Mouse (Mus musculus): ENCODE measurements at regions not wholly inside any gene's neighbourhood (a gene's known extent, or its start where the extent isn't known, plus 50 kb on each side); places are given as distances from the start of the nearest gene placed in this dataset.

DNA sequence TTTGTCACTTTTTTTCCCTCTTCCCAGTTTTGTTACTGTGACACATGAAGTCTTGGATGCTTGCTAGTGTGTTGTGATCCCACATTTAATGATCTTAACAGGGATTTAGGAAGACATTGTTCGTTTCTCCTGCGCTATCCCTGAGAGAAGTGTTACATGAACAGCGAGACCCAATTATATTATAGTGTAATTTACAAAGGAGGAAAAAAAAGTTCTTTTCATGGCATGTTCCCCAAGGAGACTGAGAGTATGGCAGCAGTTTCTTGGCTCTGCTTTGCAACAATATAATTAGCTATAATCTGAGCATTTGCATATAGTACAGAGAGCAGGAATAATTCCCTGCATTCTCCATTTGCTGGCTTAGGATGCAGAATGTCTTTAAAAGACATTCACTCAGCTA is 168.6 kb downstream of the Insc start:
- no peak for DNase-seq (ENCODE audit: low spot score)

DNA sequence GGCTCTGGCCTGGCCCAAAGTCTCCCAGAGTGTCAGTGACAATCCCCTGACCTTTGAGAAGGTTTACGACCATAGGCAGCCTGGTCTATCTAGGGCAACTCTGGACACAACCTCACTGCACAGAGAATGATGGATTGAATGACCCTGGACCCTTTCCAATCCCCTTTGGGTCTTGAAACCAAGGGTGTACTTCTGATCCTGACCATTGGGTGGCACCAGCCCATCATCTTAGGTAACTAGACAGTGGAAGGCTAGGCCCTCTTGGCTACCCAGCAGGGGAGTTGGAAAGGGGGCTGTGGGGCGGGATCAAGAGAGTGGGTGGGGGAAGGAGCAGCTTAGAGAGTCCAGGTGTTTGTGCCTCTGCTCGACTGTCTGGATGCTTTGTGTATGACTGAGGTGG is 178.7 kb downstream of the Insc start:
- DNase-seq (ENCODE audit: low spot score): peak; percentile 88

DNA sequence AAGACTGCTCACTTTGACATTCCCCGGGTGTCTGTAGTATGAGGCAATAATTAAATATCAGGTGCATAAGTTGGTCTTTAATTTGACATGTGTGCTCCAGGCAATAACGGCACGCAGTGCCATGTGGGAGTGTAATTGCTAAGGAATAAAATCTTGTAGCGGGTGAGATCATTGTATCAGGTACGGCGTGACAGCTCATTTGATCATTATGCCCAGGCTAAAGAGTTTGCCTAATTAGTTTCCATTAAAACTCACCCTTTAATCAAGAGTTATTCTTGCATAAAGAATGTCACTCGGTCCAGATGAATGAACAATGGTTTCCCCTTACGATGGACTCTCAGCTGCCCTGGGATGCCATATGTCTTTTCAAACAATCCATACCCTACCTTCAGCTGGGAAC is 190.4 kb downstream of the Insc start:
- DNase-seq (ENCODE audit: low spot score): no peak

DNA sequence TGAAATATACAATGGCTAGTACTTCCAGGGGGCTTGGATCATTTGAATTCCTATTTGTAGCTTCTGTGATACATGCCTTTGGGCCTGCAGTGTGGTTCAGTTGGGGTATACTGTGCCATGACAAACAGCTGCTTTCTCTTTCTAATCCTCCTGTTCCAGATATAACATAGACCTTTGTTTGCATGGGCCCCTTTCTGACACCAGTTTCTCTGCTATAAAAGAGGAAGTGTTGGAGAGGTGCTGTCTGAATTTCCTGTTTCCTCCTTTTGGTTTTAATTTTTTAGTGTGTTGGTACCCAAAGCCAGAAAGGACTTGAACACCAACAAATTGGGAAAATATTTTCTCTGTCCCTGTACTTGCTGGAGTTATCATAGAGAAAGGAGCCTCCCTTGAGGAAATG is 207.3 kb downstream of the Insc start:
- no peak for DNase-seq (ENCODE audit: low spot score)

DNA sequence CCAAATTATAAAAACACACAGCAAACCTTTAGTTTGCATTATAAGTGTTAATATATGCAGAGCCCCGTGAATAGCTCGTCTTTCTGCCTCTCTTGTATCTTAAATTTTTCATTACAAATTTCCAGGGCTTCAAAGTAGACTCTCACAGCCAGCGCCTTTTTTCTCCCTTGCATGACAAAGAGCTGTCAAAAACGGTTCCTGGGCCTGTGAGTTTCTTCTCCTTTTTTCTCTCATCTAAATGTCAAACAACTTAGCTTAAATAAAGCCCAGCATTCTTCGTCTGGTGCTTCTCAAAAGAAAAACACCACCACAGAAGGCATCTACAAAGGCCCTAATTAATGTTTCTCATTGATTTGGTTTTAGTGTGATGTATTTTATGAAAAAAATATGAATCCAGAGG is 219.7 kb downstream of the Insc start:
- no peak for DNase-seq (ENCODE audit: low spot score)

DNA sequence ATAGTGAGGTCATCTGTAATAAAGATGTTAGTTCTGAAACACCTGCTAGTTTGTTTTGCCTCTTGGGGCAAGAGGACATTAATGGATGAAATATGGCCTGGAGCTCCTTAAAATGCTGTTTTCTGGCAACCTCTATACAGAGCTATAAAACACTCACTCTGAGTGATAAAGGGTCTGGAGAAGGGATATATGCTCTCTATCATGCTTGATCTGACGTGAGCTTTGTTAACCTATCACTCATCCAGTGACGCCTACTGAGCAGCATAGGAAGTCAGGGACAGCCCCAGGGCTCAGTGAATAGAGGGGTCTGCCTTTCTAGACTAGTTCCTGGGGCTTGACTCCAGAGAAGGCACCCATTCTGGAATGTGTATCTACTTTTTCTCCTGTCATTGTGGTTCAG is 222.4 kb downstream of the Insc start:
- no peak for DNase-seq (ENCODE audit: low spot score)

DNA sequence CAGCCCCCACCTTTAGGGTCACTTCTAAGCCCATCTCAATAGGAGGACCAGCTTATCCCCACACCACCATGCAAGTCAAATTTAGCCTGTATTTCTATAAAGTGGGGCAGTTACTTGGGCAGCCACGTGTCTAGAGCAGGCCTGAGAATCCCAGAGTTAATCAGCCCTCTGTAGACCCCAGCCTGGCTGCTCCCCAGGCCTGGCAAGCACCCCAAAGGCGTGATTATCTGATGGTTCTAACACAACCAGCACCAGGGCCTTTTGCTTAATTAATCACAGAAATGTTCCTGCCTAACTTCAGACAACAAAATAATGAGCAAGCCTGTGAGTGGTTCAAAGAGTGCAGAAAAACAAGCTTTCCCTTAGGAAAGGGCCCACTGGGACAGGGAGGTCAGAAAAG is 243.0 kb downstream of the Insc start:
- no peak for DNase-seq (ENCODE audit: low spot score)

DNA sequence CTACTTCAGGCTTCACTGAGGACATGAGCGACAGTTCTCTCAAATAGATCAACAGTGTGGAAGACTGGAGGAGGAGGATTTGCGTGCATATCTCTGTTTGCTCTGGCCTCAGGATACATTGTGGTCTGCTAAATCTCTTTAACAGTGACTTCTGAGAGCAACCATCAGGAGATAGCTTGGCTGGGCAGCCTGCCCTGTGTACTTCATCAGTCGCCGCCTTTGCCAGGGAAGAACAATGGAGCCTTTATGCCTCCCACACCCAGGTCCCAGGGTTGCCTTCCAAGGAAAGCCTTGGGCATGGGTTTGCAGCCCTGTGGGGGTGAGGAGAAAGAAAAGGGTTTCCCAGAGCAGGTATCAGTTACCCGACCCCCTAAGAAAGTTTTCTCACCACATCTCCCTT is 247.8 kb downstream of the Insc start:
- no peak for DNase-seq (ENCODE audit: low spot score)

DNA sequence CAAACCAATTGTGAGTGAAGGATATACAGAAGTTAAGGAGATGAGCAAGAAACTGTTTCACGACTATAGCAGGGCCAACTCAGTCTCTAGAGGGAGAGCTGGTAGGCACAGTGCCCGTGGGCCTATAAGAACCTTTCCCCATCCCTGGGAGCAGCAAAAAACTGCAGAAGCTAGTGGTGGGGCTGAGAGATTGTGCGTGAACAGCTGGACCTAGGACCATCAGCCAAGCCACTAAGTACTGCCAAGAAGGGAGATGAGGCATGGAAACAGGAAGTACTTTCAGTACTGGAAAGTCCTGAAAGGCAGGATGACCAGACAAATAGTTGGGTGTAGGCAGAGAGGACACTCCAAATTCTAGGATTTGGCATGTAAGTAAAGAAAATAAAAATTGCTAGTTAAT is 248.9 kb downstream of the Insc start:
- no peak for DNase-seq (ENCODE audit: low spot score)

DNA sequence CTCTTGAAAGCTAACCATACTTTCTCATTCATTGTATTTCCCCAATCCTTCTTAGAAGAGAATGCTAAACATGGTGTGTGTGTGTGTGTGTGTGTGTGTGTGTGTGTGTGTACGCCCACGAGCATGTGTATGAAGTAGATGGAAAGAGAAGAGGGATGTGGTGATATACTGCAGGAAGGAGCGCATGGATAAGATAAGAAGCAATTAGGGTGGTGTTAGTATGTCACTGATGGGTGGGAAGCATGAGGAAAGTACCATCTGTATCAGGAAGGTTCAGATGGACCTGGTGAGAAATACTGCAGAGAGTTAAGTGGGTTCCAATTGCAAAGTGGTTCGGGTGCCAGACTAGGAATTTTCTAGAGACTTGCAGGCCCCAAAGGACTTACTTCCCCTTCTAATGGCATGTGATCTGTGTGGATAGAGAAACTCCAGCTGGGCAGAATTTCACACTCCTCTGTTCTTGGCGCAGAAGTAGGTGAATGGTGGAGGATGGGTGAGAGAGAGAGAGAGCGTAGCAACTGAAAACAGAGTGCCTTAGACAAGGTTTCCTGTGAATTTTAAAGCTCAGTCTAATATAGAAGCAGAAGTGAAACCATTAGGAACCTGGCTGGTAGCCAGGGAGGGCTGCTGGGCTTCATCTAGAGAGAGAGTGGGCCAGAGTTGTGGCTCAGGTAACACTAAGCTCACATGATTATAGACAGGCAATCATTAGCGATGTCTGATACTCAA is 257.5 kb downstream of the Insc start:
- DNase-seq (ENCODE audit: low spot score): no peak

DNA sequence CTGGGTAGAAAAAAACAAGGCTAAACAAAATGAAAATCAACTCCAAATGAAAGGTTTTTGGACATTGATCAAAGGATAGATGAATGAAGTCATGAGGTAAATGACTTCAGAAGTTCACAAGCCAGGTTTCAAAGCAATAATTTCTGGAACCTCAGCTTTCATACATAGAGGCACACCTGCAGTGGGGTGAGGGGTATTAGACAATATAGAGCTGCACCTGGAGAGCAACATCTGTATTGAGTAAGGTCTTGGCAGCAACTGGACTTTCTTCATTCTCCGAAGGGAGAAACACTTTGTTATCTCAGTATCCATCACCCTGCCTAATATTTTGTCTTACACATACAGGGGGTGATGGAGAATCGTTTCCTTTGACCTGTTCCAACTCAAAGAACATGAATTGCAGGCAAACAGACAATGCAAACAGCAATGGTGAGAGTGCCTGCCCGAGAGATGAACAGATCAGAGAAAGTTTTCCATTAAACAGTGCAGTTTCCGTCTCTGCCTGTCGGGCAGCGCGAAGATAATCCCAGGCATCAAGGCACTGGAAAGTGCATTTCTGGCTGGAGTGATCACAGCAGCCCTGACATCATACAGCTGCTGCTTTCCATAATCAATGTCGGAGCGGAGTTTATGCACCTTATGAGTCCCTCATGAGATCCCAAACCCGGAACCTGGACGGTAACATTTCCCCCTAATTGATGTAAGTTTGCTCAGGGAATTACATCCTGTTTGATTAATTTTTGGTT is 270.9 kb downstream of the Insc start:
- peak; percentile 6 for DNase-seq (ENCODE audit: low spot score)

DNA sequence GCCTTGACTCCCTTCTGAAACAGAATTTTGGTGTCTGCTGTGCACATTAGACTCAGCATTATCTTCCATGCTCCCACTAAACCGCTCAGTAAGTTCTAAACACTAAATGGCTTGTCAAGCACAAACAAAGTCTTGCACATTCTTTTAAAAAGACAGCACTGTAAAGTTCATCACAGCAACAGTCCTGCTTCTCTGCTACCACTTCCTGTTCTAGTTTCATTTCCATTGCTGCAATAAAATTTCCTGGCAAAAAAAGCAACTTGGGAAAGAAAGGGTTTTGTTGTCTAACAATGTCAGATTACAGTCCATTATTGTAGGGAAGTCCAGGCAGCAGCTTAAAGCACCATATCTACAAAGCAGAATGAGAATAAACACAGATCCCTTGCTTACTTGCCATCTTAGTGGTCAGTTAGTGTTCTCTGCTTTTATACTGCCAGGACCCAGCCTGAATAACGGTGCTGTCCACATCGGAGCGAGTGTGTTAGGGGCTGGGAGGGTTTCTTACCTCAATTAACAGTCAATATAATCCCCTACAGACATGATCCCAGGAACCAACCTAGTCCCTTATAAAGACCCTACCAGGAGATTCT is 276.0 kb downstream of the Insc start:
- no peak for DNase-seq (ENCODE audit: low spot score)

DNA sequence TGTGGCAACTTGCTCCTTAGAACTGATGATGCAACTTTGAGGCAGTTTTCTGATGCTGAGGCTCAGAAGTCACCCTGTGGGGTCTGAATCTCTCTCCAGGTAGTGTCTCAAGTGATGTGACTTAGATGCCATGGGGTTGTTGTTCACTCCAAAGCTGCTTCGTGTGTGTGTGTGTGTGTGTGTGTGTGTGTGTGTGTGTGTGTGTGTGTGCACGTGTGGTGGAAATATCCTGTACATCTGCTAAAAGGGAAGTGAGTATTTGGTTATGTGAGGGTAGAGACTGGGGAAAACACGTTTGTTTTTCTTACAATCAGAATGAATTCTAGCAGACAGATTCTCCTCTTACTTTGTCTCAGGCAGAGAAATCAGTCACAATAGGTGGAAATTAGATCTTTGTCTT is 276.5 kb downstream of the Insc start:
- DNase-seq (ENCODE audit: low spot score): no peak

DNA sequence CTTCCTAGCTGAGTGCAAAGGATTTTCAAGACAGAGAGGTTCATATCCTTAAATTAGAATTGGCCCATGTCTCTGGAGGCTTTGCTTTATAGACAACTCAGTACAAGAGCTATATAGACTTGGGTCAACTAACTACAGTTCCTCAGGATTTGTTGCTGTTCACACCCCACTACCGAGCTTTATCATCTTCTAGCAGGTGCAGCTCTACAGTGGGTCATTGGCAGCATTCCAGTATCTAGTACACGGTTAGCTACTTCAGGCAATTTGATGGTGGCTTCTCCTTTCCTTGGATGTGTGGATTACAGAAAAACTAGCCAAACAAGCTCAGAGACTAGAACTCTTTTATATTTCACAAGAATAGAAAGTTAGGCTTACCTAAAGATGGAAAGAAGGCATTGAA is 282.3 kb downstream of the Insc start:
- DNase-seq (ENCODE audit: low spot score): no peak

DNA sequence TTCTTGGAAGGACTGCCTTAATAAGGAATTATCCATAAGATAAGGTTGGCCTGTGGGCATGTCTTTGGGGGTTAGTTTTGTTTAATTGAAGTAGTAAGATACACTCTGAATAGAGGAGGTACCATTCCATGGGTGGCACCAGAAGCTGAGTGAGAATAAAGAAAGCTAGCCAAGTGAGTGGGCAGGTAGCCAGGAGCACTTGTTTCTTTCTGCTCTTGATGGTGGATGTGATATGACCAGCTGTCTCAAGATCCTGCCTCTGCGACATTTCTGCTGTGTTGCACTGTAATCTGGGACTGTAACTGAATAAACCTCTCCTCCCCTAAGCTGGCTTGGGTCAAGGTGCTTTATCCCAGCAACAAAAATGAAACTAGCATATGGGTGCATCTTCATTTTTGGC is 284.2 kb downstream of the Insc start:
- no peak for DNase-seq (ENCODE audit: low spot score)

DNA sequence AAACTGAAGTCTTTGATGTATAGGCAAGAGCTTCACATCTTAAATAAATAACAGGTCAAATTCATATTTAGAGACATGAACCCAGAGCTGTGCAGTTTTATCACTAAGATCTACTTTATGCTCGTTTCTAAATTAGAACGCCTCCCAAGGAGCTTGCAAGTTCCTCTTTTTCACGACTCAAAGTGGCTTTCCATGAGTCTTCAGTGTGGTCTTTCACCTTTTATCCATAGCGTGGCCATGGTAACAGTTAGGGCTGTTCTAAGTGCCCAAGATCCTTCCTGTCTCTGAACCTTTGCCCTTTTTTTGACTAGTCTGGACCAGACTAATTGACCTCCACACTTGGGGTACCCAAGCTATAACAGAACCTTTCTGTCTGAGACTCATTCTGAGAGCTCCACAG is 290.5 kb downstream of the Insc start:
- DNase-seq (ENCODE audit: low spot score): no peak

DNA sequence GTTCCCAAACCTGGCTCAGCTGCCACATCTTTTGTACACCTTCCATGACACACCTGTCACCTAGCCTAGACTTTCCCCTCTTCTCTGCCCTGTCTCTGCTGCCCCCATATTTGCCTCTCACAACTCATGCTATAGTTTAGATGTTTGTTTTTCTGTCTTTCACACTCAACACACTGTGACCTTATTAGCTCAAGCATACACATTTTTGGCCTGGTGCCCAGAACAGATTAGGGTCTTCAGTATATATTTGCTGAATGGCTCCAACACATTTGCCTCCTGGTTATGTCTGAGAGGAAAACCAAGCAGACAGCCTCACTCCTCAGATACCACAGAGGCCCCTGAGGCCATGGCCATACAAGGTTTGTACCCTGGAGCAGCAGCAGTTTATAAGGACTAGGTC is 312.0 kb downstream of the Insc start:
- no peak for DNase-seq (ENCODE audit: low spot score)

DNA sequence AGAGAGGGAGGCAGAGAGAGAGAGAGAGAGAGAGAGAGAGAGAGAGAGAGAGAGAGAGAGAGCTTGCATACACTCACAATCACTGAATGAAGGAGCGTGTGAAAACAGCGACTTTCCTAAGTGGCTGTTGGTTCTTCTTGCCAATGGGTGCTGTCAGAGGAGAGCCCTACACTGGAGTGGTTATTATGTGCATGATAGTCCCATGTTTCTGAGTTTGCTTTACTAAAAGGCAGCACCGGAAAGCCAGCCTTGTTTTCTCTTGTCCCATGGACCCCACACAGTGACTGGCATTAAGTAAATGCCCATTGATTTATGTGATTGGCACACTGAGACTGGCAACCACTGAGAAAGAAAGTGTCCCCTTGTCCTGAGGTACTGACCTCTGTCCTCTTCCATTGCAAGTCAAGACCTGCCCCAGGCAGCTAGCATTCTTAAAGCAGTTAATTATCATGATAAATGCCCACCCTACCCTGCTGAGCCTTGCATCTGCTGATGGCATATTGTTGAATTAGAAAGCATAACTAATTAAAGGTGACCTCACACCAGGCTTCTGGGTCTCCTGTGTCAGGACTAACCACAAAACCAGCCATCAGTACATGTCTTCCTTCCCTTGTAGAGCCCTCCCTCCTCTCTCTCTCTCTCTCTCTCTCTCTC is 313.6 kb downstream of the Insc start:
- DNase-seq (ENCODE audit: low spot score): peak; percentile 79

DNA sequence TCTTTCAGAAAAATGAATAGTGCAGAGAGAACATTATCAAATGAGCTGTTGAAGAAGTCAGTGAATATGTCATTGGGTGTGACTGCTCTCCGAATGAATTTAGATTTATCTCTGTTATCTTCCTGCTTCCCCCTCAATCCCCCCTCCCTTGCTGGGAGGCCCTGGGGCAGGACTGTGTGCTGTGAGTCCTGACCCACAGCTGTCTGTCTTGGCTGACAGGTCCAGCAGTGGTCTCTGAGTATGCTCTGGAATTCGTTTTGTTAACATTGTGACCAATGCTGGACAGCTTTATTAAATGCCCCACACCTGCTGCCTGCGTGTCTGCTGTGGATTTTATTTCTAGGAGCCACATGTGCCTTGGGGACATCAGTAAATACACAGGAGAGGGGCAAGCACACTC is 314.2 kb downstream of the Insc start:
- DNase-seq (ENCODE audit: low spot score): peak; percentile 21

DNA sequence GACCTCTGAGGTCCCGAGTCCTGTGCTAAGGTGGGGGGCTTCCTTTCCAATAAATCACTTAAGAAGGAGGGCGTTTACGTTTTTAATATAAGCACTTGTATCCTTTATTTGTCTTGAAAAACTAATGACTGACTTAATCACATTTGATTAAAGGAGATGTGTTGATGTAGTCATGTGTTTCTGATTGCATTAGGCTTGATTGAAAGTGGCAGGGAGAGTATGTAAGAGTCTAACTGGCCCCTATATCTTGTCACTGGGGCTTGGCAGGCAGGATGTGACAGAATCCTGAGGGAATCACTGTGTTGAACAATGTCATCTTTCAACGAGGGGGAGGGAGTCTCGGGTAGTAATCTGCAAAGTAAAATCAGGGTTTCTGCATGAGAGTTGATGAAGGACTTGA is 316.7 kb downstream of the Insc start:
- no peak for DNase-seq (ENCODE audit: low spot score)

DNA sequence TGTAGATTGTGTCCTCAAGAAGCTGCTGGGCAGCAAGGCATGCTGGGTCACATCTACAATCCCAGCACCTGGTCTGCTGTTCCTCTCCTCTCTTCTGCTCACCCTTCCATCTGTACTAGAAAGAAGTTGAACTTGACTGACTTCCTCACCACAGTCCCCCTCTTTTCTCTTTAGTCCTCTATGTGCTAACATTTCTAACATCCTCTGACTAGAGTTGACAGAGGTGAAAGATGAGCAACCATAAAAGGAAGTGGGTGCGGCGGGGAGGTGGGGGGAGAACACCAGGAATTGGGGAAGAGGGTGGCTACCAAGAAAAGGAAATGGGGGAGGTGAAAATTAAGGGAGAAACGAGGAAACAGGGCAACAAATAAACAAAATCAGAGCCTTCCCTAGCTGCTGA is 319.3 kb downstream of the Insc start:
- no peak for DNase-seq (ENCODE audit: low spot score)

DNA sequence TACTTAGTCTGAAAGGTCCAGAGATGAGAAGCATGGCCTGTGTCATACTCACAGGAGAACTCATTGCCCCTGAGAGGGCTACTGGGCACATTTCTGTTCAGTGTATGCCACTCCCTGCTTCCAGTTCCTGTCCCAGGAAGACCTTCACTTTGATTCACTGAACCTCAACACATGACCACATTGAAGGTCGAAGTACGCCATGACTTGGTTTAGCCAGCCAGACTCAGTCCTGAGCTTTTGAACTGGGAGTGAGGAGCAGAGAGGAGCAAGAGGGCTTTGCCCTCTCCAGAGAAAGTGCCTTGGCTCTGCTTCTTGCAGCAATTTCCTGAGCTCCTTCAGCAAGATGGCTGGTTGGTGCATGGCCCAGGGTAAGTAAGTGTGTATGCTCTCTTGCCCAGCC is 324.1 kb downstream of the Insc start:
- DNase-seq (ENCODE audit: low spot score): no peak

DNA sequence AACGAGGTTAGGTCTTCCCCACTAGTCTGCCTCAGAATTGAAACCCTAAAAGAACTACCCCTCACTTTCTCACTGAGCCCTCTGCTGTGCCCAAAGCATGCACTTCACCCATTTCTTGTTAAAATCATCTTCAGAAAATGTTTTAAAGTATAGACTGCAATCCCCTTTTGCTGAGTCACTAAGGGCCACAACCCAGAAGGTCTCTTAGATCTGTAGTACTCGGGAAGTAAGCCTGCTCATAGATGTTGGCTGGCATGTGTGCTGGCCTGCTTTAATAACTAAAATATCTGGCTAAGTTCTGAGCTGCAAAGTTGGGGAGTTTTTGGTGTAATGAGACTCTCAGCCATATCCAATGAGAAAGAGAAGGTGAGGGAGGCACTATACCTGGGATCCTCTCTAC is 329.9 kb downstream of the Insc start:
- no peak for DNase-seq (ENCODE audit: low spot score)

Measured in embryo, embryonic 10 days (tissue).